Mouse (Mus musculus): ENCODE measurements at regions not wholly inside any gene's neighbourhood (a gene's known extent, or its start where the extent isn't known, plus 50 kb on each side); places are given as distances from the start of the nearest gene placed in this dataset.

DNA sequence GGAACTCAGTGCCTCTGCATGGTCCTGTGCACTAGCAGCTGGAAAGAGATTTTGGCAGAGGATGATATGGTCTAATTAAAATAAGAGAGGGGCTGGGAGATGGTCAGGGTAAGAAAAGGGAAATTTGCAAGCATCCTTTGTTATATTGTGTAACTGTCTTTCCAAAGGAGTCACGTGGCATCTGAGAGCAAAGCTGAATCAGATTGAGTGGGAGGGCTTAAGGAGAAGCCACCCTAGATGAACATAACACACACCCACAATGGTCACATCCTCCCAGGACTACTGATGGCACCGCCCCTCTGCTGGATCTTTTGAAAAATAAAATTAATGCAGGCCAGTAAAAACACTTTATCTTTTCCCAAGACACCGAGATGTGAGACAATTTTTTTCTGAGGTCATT is 135.9 kb upstream of the App start:
- TF ChIP-seq GATA1 (IDR thresholded peaks at IDR 0.05; ENCODE audit: borderline replicate concordance, low read length) (no peak), FLI1 (IDR thresholded peaks at IDR 0.05; ENCODE audit: low read length) (no peak)

Data from megakaryocyte, embryonic 14.5 days (primary cell).